Mouse (Mus musculus) heart, postnatal 10 days (tissue): ENCODE results near the gene Zfy2. TPM values are rescaled to one million over a fixed set of nuclear protein-coding genes. Genes with fewer than 3 reads are reported as not detected.

ENCODE experiments used
- DNase-seq, 2 experiments: peaks; one replicate each; pipeline ENCODE4 v3.0.0; 2021
- intact Hi-C: fragments of 180-260 bp; cut with DNase I; formaldehyde crosslinking; loops from one replicate; pipeline ENCODE4 v1.15.1; 2025
- total RNA-seq, 2 experiments: library from RNA; stranded (reverse); gene quantifications; 2 replicates each; pipeline ENCODE4 v1.2.3; 2021

Zfy2 gene
- total RNA-seq: not detected

GRCm38 (mm10) chrY:2170309-2170708 lies at the start of gene Zfy2:
Gene Zfy2 (minus strand): TSS chrY:2170409.
- DNase-seq: no peak
- intact Hi-C loops: no loop called here
